Mouse (Mus musculus): ENCODE results near the gene Rpl13.

- TF ChIP-seq POLR2A (IDR thresholded peaks at IDR 0.05; ENCODE audit: low read depth, low read length) (no peak), CTCF (conservative IDR thresholded peaks at IDR 0.05; ENCODE audit: insufficient read depth, insufficient read length, low read depth, low read length) (no peak)
These were observed 31.0 kb upstream of the Rpl13 start for GRCm38 (mm10) chr8:123071176-123071575.
